Mouse (Mus musculus) ES-E14 (cell line): ENCODE results near the gene Tmem205.

Experiments
- CHD2 ChIP-seq: IDR thresholded peaks from 2 replicates; pipeline ENCODE4 v1.6.1; 2014; ENCODE audit warnings: mild to moderate bottlenecking, low read depth, low read length, inconsistent platforms
- ZC3H11A ChIP-seq: IDR thresholded peaks from 2 replicates; pipeline ENCODE4 v1.6.1; 2012; ENCODE audit warnings: low read depth, mild to moderate bottlenecking, inconsistent platforms, low read length, borderline replicate concordance

- TF ChIP-seq CHD2 (no peak), ZC3H11A (no peak)
Measured at GRCm38 (mm10) chr9:21909474-21910223, 17.7 kb downstream of the Tmem205 start.
